Mouse (Mus musculus) limb, embryonic 10.5 days (tissue): ENCODE results near the gene Irf2bp2. TPM values are rescaled to one million over a fixed set of nuclear protein-coding genes. Genes with fewer than 3 reads are reported as not detected.

Experiments used
- DNase-seq: peaks from one replicate; pipeline ENCODE4 v3.0.0-alpha.2; 2017; ENCODE audit warnings: low spot score
- H3K27ac ChIP-seq: fragments of 300-500 bp; sonication (generic); 2 replicates; pipeline ENCODE4 v1.5.1; 2016; ENCODE audit warnings: mild to moderate bottlenecking
- H3K27me3 ChIP-seq: fragments of 300-500 bp; sonication (generic); 2 replicates; pipeline ENCODE4 v1.6.1; 2016; ENCODE audit warnings: low read depth, mild to moderate bottlenecking; ENCODE audit not compliant: poor library complexity, severe bottlenecking
- H3K36me3 ChIP-seq: fragments of 300-500 bp; sonication (generic); 2 replicates; pipeline ENCODE4 v1.6.1; 2016; ENCODE audit warnings: mild to moderate bottlenecking, moderate library complexity
- H3K4me1 ChIP-seq: fragments of 300-500 bp; sonication (generic); 2 replicates; pipeline ENCODE4 v1.6.1; 2016
- H3K4me3 ChIP-seq: fragments of 300-500 bp; sonication (generic); 2 replicates; pipeline ENCODE4 v1.5.1; 2016; ENCODE audit warnings: mild to moderate bottlenecking, moderate library complexity
- H3K9me3 ChIP-seq: fragments of 300-500 bp; sonication (generic); replicated peaks from 2 replicates; pipeline ENCODE4 v1.6.1; 2016; ENCODE audit warnings: mild to moderate bottlenecking
- WGBS: fragments of 180-500 bp; shearing (Covaris S2); methylation state at CpG from one replicate; pipeline ENCODE4 v1.1.7; 2016; 5-methylcytosine and 5-hydroxymethylcytosine counted together
- polyA plus RNA-seq: library from polyadenylated mRNA; unstranded; fragments of >200 nt; fragmentation: Nextera tagmentation; extraction: Ambion mirVana; gene quantifications from 2 replicates; pipeline ENCODE4 v1.2.1, GENCODE M21; 2016

The Irf2bp2 gene
- polyA plus RNA-seq: 4.2 and 4.5 TPM in 2 replicates

DNA sequence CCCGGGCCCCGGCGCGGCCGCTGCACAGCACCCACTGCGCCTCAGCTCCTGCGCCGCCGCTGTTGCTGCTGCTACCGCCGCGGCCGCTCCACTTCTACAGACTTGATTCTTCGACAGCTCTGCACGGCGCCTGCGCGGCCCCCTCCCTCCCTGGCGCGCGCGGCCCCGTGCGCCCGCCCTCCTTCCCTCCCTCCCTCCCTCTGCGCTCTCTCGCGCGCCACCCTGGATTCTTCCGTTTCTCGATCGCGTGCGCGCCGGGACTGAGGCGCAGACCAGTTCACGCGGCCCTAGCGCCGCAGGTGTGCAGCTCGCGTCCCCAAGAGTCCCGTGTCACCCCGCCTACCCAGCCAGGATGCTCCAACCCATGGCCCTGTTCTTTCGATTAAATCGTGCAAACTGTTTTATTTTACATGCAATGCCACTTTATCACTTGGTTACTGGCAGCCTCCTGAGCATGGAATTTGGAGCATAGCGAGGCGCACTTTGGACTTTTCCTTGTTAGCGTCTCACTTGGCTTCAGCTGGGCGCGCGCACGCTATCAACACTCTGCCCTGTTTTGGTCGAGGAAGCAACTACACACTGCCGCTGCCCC lies at the start of gene Irf2bp2:
TSS of gene Irf2bp2 (minus strand) at position 98 of the 592 bp plus-strand sequence.
- peak within 1 kb of the TSS; percentile 100 for H3K4me3 ChIP-seq
- no peaks in the 10 kb centered on the region for H3K9me3 ChIP-seq
- WGBS: 2% methylated on average over 54 of the region's 56 CpGs
- H3K27ac ChIP-seq: peak within 1 kb of the TSS; percentile 98
- peaks cover 4% of the 10 kb centered on the region; the same call in 1 of the 2 replicates for H3K27me3 ChIP-seq
- peak; percentile 92 for DNase-seq
- H3K36me3 ChIP-seq: peaks cover 22% of the 10 kb centered on the region
- H3K4me1 ChIP-seq: peaks cover 67% of the 10 kb centered on the region

DNA sequence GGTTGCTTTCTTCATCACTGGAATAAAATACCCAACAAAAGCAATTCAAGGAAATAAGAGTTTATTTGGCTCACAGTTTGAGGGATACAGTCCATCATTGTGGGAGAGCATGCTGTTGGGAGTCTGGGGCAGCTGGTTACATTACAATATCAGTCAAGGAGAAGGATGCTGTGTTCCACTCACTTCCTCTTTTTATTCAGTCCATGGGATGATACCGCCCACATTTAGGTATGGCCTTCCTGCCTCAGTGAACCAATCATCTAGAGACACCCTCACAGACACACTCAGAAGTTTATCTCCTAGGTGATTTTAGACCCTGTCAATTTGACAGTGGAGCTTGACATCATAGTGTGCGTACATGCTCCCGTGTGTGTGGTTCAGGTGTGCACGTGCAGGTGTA lies 48.9 kb upstream of the Irf2bp2 start:
- DNase-seq: no peak
- H3K9me3 ChIP-seq: no peaks in the 10 kb centered on the region
- no peak overlapping the region for H3K27ac ChIP-seq
- H3K27me3 ChIP-seq: no peaks in the 10 kb centered on the region
- peaks cover 21% of the 10 kb centered on the region for H3K4me1 ChIP-seq
- no peak overlapping the region for H3K4me3 ChIP-seq
- H3K36me3 ChIP-seq: no peaks in the 10 kb centered on the region
- WGBS: 98% methylated on average over 4 of the region's 4 CpGs

DNA sequence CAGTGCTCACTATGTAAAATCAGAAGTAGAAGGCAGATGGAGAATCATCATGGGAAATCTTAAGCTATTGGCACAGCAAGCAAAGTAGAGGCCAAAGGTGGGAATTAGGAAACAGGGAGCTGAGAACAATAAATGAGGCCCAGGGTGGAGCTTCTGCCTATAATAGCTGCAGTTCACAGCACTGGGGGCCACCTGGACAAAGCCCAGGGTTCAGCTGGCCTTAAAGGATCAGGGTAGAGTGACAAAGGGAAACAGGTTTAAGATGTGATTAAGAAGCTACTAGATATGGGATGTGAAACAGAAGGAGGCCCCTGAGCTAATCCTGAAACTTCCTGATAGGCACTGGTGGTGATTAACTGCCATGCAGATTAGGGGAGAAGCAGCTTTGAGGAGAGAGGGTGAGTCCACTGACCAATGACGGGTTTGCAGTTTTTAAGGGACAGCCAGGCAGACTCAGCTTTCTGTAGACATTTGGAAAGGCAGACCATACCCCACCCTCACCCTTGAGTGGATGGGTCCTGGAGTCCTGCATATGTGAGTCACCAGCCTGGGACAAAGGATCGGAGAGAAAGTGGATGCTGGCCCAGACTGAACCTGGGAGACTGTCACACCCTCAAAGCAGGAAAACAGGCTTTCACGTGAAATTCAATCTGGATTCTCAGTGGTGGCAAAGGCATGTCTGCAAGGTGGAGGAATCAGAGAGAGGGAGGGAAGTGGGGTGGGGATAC lies 47.9 kb upstream of the Irf2bp2 start:
- H3K9me3 ChIP-seq: no peaks in the 10 kb centered on the region
- H3K27me3 ChIP-seq: no peaks in the 10 kb centered on the region
- no peak for DNase-seq
- H3K4me3 ChIP-seq: no peak overlapping the region
- H3K27ac ChIP-seq: no peak overlapping the region
- WGBS: 68% methylated on average over 3 of the region's 3 CpGs
- H3K36me3 ChIP-seq: no peaks in the 10 kb centered on the region
- H3K4me1 ChIP-seq: peaks cover 15% of the 10 kb centered on the region

DNA sequence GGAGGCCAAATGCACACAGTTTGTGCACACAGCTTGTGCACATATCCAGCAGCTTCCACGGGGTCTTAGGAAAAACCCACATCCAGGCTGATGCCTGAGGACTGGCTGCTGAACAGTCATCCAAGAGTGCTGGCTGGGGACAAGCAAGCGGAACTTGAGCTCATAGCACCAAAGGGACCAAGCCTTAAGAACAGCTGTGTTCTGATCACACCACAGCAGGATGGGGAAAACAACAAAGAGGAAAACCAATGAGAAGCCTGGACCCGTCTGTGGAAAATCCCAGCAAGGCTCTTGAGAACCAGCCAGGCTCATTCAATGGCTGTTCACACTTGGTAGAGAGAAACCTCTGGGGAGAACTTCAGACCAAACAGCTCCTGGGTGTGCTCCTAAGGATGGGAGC lies 45.4 kb upstream of the Irf2bp2 start:
- 84% methylated on average over 3 of the region's 3 CpGs for WGBS
- no peaks in the 10 kb centered on the region for H3K27me3 ChIP-seq
- no peaks in the 10 kb centered on the region for H3K9me3 ChIP-seq
- H3K36me3 ChIP-seq: no peaks in the 10 kb centered on the region
- DNase-seq: no peak
- no peak overlapping the region for H3K27ac ChIP-seq
- no peak overlapping the region for H3K4me3 ChIP-seq
- peaks cover 3% of the 10 kb centered on the region for H3K4me1 ChIP-seq

DNA sequence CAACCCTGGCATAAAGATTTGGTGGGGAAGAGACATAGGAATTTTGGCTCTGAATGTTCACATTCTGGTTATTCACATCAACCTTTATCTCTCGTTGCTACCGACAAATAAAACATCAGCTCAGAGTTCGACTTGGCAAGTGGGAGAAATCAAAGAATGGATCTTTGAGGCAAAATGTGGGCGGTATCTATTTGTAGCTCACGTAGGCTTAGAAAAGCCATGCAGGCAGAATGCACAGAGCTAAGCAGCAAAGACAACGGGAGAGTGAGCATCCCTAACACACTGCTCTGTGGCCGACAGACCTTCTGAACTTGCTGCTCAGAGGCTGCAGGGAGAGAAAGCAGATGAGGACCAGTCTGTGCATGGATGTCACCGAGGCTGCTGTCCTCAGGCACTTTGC lies 44.2 kb upstream of the Irf2bp2 start:
- Histone ChIP-seq H3K4me3 (no peak overlapping the region), H3K9me3 (no peaks in the 10 kb centered on the region), H3K4me1 (no peaks in the 10 kb centered on the region), H3K27ac (no peak overlapping the region), H3K27me3 (no peaks in the 10 kb centered on the region), H3K36me3 (no peaks in the 10 kb centered on the region)
- DNase-seq: no peak
- 82% methylated on average over 8 of the region's 8 CpGs for WGBS

DNA sequence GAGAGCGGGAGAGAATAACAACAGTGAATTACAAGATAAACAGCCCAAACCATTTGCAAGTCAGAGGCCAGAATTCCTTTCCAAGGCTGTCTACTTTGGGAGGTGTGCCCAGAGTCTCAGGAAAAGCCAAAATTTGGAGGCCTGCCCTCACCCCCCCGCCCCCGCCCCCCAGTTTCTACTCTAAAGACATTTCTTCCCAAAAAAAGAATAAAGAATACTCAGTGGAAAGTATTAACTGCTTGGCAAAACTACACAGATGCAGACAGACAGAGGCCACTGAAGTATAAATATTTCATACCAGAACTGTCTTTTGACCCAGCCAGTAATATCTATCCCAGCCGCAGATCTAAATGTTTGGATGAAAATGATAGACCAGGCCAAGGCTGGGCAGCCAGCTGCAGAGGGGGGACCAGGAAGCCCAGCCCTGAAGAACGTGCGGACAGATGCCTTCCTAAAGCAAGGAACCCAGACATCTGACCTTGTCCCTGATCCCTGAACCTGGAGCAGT lies 40.8 kb upstream of the Irf2bp2 start:
- no peaks in the 10 kb centered on the region for H3K27me3 ChIP-seq
- H3K9me3 ChIP-seq: peaks cover 6% of the 10 kb centered on the region; the same call in 1 of the 2 replicates
- H3K27ac ChIP-seq: no peak overlapping the region
- WGBS: 77% methylated on average over 6 of the region's 6 CpGs
- no peaks in the 10 kb centered on the region for H3K36me3 ChIP-seq
- no peaks in the 10 kb centered on the region for H3K4me1 ChIP-seq
- no peak overlapping the region for H3K4me3 ChIP-seq
- DNase-seq: no peak

DNA sequence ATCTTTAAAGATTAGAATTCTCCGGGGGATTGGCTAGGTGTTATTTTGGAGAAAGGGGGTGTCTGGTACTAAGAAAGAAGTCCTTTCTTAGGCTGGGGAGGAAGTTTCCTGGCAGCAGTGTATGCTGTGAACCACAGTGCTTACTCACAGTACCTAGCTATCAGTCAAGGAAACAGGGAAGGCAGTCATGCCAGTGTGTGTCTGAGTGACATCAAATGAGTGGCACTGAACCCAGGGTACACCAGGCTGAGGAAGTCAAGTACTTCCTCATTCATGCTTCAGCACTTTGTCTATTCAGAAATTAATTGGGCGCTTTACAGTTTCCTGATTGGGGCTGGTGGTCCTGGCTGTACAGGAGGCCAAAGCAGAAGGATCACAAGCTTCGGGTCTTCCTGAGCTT lies 34.8 kb upstream of the Irf2bp2 start:
- no peak overlapping the region for H3K4me3 ChIP-seq
- peaks cover 6% of the 10 kb centered on the region; the same call in 1 of the 2 replicates for H3K9me3 ChIP-seq
- WGBS: 92% methylated on average over 3 of the region's 3 CpGs
- H3K4me1 ChIP-seq: no peaks in the 10 kb centered on the region
- no peak overlapping the region for H3K27ac ChIP-seq
- H3K36me3 ChIP-seq: no peaks in the 10 kb centered on the region
- no peaks in the 10 kb centered on the region for H3K27me3 ChIP-seq
- DNase-seq: no peak

DNA sequence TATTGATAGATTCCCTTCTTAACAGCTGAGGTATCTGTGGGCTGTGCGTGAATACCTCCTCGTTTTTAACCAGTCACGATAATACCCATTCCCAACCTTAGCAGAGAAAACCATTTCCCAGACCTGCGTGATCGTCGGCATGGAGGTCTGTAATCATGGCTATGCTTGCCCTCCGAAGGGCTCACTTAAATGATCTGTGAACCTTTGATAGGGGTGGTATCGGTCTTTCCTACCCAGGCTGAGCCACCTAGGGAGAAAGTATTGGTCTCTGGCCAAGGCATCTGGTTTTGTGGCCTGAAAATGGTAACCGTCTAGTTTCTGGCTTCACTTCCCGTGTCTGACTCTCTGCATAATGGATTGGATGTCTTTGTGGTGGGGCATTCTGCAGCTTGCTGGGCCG lies 32.6 kb upstream of the Irf2bp2 start:
- no peaks in the 10 kb centered on the region for H3K4me1 ChIP-seq
- peaks cover 6% of the 10 kb centered on the region; the same call in 1 of the 2 replicates for H3K9me3 ChIP-seq
- DNase-seq: no peak
- no peak overlapping the region for H3K4me3 ChIP-seq
- H3K27me3 ChIP-seq: no peaks in the 10 kb centered on the region
- no peaks in the 10 kb centered on the region for H3K36me3 ChIP-seq
- no peak overlapping the region for H3K27ac ChIP-seq
- WGBS: 92% methylated on average over 11 of the region's 11 CpGs

DNA sequence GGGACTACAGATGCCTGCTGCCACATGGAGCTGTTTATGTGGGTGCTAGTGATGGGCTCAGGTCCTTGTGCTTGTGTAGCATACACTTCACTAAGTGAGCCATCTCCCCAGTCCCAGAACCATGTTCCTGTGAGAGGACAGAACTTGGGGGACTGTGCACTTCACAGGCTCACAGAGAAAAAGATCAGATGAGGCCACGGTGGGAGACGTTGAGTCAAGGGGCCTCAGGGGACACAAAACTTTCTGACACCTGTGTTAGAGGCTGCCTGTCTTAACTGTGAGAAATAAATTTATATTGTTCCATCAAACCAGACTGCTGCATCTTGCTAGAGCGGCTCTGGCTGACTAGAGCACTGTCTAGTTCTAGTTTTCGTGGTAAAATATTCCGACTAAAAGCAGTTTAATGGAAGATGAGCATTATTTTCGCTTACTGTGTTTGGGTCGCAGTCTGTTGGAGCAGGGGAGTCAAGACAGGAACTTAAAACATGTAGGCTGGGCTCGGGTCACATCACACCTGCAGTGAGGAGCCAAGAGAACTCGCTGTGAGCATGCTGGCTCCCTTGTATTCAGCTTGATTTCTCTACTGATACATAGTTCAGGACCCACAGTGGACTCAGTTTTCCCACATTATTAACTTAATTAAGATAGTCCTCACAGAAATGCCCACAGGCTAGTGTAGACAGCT lies 28.5 kb upstream of the Irf2bp2 start:
- Histone ChIP-seq H3K4me3 (no peak overlapping the region), H3K36me3 (no peaks in the 10 kb centered on the region), H3K4me1 (no peaks in the 10 kb centered on the region), H3K9me3 (no peaks in the 10 kb centered on the region), H3K27ac (no peak overlapping the region), H3K27me3 (no peaks in the 10 kb centered on the region)
- WGBS: 92% methylated on average over 9 of the region's 9 CpGs
- no peak for DNase-seq

DNA sequence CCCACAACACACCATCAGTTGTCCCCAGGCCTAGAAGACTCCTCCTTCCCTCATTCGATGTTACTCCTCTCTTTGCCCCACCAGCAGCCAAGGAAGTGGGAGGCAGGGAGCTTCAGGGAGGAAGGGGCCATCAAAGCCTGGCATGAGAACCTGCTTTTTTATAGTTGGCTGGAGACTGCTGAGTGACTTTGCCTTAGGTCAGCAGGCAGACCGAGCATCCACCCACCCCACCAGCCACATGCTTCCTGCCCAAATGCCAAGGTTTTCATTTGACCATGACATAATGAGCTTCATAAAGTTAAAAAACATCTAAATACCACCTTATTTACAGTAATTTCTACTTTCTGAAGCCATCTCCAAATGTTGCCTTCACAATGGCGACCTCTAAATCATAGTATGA lies 26.9 kb upstream of the Irf2bp2 start:
- no peaks in the 10 kb centered on the region for H3K9me3 ChIP-seq
- no peak overlapping the region for H3K27ac ChIP-seq
- no peak overlapping the region for H3K4me3 ChIP-seq
- WGBS: 62% methylated on average over 3 of the region's 3 CpGs
- no peaks in the 10 kb centered on the region for H3K27me3 ChIP-seq
- no peaks in the 10 kb centered on the region for H3K36me3 ChIP-seq
- no peak for DNase-seq
- peaks cover 3% of the 10 kb centered on the region for H3K4me1 ChIP-seq

DNA sequence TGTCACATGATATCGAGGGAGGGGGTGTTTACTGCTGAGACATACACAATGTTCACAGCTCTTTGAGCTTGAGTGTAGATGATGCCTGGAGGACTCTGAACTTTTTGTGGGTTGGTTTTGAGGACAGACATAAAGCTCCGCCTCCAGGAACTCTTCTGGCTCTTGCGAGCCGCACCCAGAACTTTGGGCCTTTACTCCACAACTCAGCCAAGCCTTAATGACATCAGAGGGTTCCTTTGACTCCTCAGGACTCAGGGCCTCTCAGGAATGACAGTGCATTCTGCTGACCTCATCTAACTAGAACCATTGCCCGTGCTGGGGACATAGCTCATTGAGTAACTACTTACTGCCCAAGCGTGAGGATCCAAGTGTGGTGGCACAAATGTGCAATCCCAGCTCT lies 25.7 kb upstream of the Irf2bp2 start:
- Histone ChIP-seq H3K4me3 (no peak overlapping the region), H3K27ac (no peak overlapping the region), H3K9me3 (no peaks in the 10 kb centered on the region), H3K27me3 (no peaks in the 10 kb centered on the region), H3K4me1 (peaks cover 16% of the 10 kb centered on the region), H3K36me3 (no peaks in the 10 kb centered on the region)
- DNase-seq: no peak
- WGBS: 92% methylated on average over 6 of the region's 6 CpGs

DNA sequence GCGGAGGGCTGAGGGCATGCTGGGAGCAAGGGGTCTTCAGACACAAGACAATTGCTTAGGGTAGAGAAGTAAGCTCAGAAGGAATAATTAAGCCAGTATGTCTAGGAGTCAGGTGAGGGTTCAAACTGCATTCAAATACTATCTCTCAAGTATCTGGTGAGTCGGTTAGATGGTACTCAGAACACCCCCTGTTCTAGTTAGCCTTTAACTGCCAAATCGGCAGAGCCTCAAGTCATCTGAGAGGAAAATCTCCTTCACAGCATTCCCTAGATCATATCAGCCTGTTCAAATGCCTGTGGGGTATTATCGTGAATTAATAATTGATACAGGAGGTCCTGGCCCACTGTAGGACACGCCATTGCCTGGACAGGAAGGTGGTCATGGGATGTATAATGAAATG lies 23.9 kb upstream of the Irf2bp2 start:
- no peak for DNase-seq
- Histone ChIP-seq H3K4me3 (no peak overlapping the region), H3K36me3 (no peaks in the 10 kb centered on the region), H3K9me3 (no peaks in the 10 kb centered on the region), H3K27ac (no peak overlapping the region), H3K27me3 (no peaks in the 10 kb centered on the region), H3K4me1 (peaks cover 23% of the 10 kb centered on the region)
- 95% methylated on average over 5 of the region's 5 CpGs for WGBS

DNA sequence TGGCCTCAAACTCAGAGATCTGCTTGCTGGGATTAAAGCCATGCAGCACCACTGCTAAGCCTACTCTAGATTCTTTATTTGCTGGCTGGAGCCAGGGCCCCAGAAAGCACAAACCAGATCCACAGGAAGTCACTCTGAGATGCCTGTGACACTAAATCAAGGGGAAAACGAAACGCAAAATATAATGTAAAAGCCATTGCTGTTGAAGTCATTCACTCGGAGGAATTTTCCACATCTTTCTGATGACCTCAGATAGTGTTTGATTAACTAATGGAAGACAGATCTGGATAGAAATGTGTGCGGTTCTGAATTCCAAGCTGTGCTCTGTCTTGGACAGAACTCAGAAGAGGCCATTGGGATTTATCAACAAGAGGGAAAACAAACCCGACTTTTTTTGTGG lies 22.9 kb upstream of the Irf2bp2 start:
- WGBS: 86% methylated on average over 5 of the region's 5 CpGs
- no peak overlapping the region for H3K27ac ChIP-seq
- H3K36me3 ChIP-seq: no peaks in the 10 kb centered on the region

More for the DNA sequence above, 22.9 kb upstream of the Irf2bp2 start:
- DNase-seq: no peak
- Histone ChIP-seq H3K4me3 (no peak overlapping the region), H3K27me3 (no peaks in the 10 kb centered on the region), H3K9me3 (no peaks in the 10 kb centered on the region), H3K4me1 (peaks cover 27% of the 10 kb centered on the region)
